Mouse (Mus musculus) embryonic facial prominence, embryonic 15.5 days (tissue): ENCODE results near the gene Alpk1. TPM values are rescaled to one million over a fixed set of nuclear protein-coding genes. Genes with fewer than 3 reads are reported as not detected.

Experiments used
- ATAC-seq: fragments of 200-750 bp; cut with Nextera tagmentation; 2 replicates; pipeline ENCODE4 v1.8.0; 2017; ENCODE audit warnings: low read depth, moderate TSS enrichment; ENCODE audit not compliant: insufficient number of reproducible peaks, low FRiP score, low TSS enrichment
- H3K27ac ChIP-seq: fragments of 300-500 bp; sonication (generic); replicated peaks from 2 replicates; pipeline ENCODE4 v1.5.1; 2015; ENCODE audit warnings: mild to moderate bottlenecking, inconsistent platforms
- H3K27me3 ChIP-seq: fragments of 300-500 bp; sonication (generic); 2 replicates; pipeline ENCODE4 v1.6.1; 2015; ENCODE audit warnings: inconsistent platforms
- H3K36me3 ChIP-seq: fragments of 300-500 bp; sonication (generic); 2 replicates; pipeline ENCODE4 v1.6.1; 2015; ENCODE audit warnings: mild to moderate bottlenecking, inconsistent platforms
- H3K4me1 ChIP-seq: fragments of 300-500 bp; sonication (generic); 2 replicates; pipeline ENCODE4 v1.6.1; 2015; ENCODE audit warnings: inconsistent platforms
- H3K4me2 ChIP-seq: fragments of 300-500 bp; sonication (generic); replicated peaks from 2 replicates; pipeline ENCODE4 v1.6.1; 2015; ENCODE audit warnings: mild to moderate bottlenecking, inconsistent platforms
- H3K4me3 ChIP-seq: fragments of 300-500 bp; sonication (generic); replicated peaks from 2 replicates; pipeline ENCODE4 v1.5.1; 2015; ENCODE audit warnings: mild to moderate bottlenecking, inconsistent platforms
- H3K9ac ChIP-seq: fragments of 300-500 bp; sonication (generic); 2 replicates; pipeline ENCODE4 v1.6.1; 2015; ENCODE audit warnings: inconsistent platforms
- H3K9me3 ChIP-seq: fragments of 300-500 bp; sonication (generic); replicated peaks from 2 replicates; pipeline ENCODE4 v1.6.1; 2016; ENCODE audit warnings: inconsistent platforms
- WGBS: fragments of 180-500 bp; shearing (Covaris S2); methylation state at CpG from one replicate; pipeline ENCODE4 v1.1.7; 2015; 5-methylcytosine and 5-hydroxymethylcytosine counted together
- polyA plus RNA-seq: library from polyadenylated mRNA; unstranded; fragments of >200 nt; fragmentation: Nextera tagmentation; extraction: Ambion mirVana; gene quantifications from 2 replicates; pipeline ENCODE4 v1.2.1, GENCODE M21; 2015

Gene Alpk1
- polyA plus RNA-seq, 1 experiment from 2014 or later, result 2.4 TPM

GRCm38 (mm10) chr3:127625296-127625695 is 155.0 kb downstream of the Alpk1 start:
- H3K4me3 ChIP-seq, result peak overlapping the region; percentile 42
- H3K4me2 ChIP-seq, result peak overlapping the region; percentile 75
- WGBS, result 0% methylated on average over 36 of the region's 36 CpGs
- H3K27me3 ChIP-seq, result peaks cover 64% of the 10 kb centered on the region
- peak; percentile 69 for ATAC-seq
- no peak overlapping the region for H3K27ac ChIP-seq
- H3K4me1 ChIP-seq, result peaks cover 22% of the 10 kb centered on the region
- no peaks in the 10 kb centered on the region for H3K36me3 ChIP-seq
- no peaks in the 10 kb centered on the region for H3K9me3 ChIP-seq
- no peak overlapping the region for H3K9ac ChIP-seq

Other genes with a start within 250 kb of the Alpk1 start
- gene Larp7, start 227.2 kb downstream of the Alpk1 start, polyA plus RNA-seq, result 49.9 TPM in 2 replicates
- 5.5 and 8.2 TPM in 2 replicates for gene Zgrf1, start 227.0 kb downstream of the Alpk1 start, polyA plus RNA-seq
- gene Neurog2, start 147.4 kb downstream of the Alpk1 start, polyA plus RNA-seq, result 0.07 and 0.28 TPM in 2 replicates
- 3.6 TPM in 2 replicates for gene Tifa, start 9.3 kb upstream of the Alpk1 start, polyA plus RNA-seq
- 54.3 and 58.1 TPM in 2 replicates for gene Ap1ar, start 57.0 kb upstream of the Alpk1 start, polyA plus RNA-seq
- gene Fam241a, start 115.8 kb upstream of the Alpk1 start, polyA plus RNA-seq, result 10.7 and 11.9 TPM in 2 replicates